Mouse (Mus musculus) stomach, embryonic 15.5 days (tissue): ENCODE data around the gene Dcaf12l1. TPM values are rescaled to one million over a fixed set of nuclear protein-coding genes. Genes with fewer than 3 reads are reported as not detected.
"Not testable (repeated sequence)": the region's sequence is repeated elsewhere in the genome, so short reads cannot be mapped to it uniquely, and the experiment has no call there.

Experiments used
- ATAC-seq: fragments of 200-750 bp; cut with Nextera tagmentation; 2 replicates; pipeline ENCODE4 v1.8.0; 2017; ENCODE audit warnings: low read depth, moderate number of reproducible peaks, moderate TSS enrichment; ENCODE audit not compliant: insufficient read depth, low FRiP score
- H3K27ac ChIP-seq: fragments of 300-500 bp; sonication (generic); 2 replicates; pipeline ENCODE4 v1.5.1; 2015; ENCODE audit warnings: mild to moderate bottlenecking, inconsistent platforms
- H3K27me3 ChIP-seq: fragments of 300-500 bp; sonication (generic); replicated peaks from 2 replicates; pipeline ENCODE4 v1.6.1; 2015; ENCODE audit warnings: inconsistent platforms
- H3K36me3 ChIP-seq: fragments of 300-500 bp; sonication (generic); 2 replicates; pipeline ENCODE4 v1.6.1; 2015; ENCODE audit warnings: inconsistent platforms
- H3K4me1 ChIP-seq: fragments of 300-500 bp; sonication (generic); 2 replicates; pipeline ENCODE4 v1.6.1; 2015; ENCODE audit warnings: inconsistent platforms
- H3K4me2 ChIP-seq: fragments of 300-500 bp; sonication (generic); 2 replicates; pipeline ENCODE4 v1.6.1; 2015; ENCODE audit warnings: mild to moderate bottlenecking, inconsistent platforms
- H3K4me3 ChIP-seq: fragments of 300-500 bp; sonication (generic); replicated peaks from 2 replicates; pipeline ENCODE4 v1.5.1; 2015; ENCODE audit warnings: inconsistent platforms
- H3K9ac ChIP-seq: fragments of 300-500 bp; sonication (generic); 2 replicates; pipeline ENCODE4 v1.6.1; 2015; ENCODE audit warnings: inconsistent platforms
- H3K9me3 ChIP-seq: fragments of 300-500 bp; sonication (generic); 2 replicates; pipeline ENCODE4 v1.6.1; 2016; ENCODE audit warnings: inconsistent platforms
- WGBS: fragments of 180-500 bp; shearing (Covaris S2); methylation state at CpG from one replicate; pipeline ENCODE4 v1.1.7; 2015; 5-methylcytosine and 5-hydroxymethylcytosine counted together
- polyA plus RNA-seq: library from polyadenylated mRNA; unstranded; fragments of >200 nt; fragmentation: Nextera tagmentation; extraction: Ambion mirVana; gene quantifications from 2 replicates; pipeline ENCODE4 v1.2.1, GENCODE M21; 2015

Gene Dcaf12l1
- polyA plus RNA-seq = 8.6 TPM in 2 replicates

GRCm38 (mm10) chrX:44789761-44790411 lies at the start of gene Dcaf12l1:
TSS of gene Dcaf12l1 (minus strand) at chrX:44790197.
- H3K27ac ChIP-seq = no peak within 1 kb of the TSS
- H3K4me1 ChIP-seq = no peaks in the 10 kb centered on the region
- peak within 1 kb of the TSS; percentile 29; the same call in 1 of the 2 replicates for H3K9ac ChIP-seq
- peak; percentile 85 for ATAC-seq
- H3K9me3 ChIP-seq = no peaks in the 10 kb centered on the region
- peak within 1 kb of the TSS; percentile 76 for H3K4me2 ChIP-seq
- H3K27me3 ChIP-seq = no peaks in the 10 kb centered on the region
- WGBS = 21% methylated on average over 47 of the region's 47 CpGs
- peak within 1 kb of the TSS; percentile 48 for H3K4me3 ChIP-seq
- no peaks in the 10 kb centered on the region for H3K36me3 ChIP-seq

DNA sequence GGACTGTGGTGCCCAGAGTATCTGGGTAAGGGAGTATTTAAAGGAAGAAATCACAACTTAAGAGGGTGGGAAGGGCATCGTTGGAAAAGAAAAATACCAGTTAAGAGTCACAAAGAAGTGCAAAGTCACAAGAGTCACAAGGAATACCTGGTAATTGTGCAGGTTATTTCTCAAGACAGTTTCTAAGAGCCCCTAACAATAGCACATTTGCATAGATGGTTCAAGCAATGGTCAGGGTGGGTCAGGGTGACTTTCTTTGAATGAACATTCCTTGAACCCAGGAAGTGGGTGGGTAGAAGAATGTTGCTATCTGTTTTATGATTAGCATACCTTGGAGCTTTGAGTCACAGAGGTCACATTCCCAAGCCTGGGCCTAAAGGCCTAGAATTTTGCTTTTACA lies 19.4 kb upstream of the Dcaf12l1 start:
- H3K9ac ChIP-seq, H3K27me3 ChIP-seq, H3K4me2 ChIP-seq, ATAC-seq, H3K36me3 ChIP-seq, H3K4me1 ChIP-seq, H3K27ac ChIP-seq, H3K9me3 ChIP-seq, H3K4me3 ChIP-seq: not testable (repeated sequence)
- WGBS = 55% methylated on average over 1 of the region's 1 CpGs

DNA sequence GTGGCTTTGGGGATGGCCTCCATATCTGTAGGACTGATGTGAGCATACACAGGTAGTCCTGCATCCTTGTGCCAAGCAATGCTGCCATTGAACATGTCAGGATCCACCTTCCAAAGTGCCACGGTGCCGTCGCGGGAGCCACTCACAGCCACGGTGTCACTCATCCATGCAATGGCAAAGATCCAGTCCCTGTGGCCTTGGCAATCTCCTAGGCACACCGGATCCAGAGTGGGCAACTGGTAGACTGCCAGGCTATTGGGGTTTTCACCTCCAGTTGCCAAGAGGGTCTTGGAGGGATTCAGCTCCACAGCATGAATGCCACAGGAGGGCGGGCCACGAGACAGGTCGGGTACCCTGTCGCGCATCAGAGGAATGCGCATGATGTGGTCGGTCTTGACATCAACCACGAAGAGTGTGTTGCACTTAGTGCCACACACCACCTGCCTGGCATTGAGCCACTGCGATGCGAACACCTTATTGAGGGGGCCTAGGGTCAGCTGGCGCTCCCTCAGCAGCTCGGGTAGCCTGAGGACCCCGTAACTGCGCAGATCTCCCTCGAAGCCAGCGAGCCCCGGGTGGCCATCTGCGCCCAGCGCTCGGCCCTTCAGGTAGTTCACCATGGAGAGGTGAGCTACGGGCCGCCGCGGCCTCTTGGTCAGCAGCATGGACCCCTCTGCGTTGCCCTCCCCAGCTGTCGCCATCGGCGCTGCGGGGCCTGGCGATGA lies 799 bp downstream of the Dcaf12l1 start:
- Histone ChIP-seq H3K4me3 (peak overlapping the region; percentile 48), H3K36me3 (no peaks in the 10 kb centered on the region), H3K27ac (no peak overlapping the region), H3K4me1 (no peaks in the 10 kb centered on the region), H3K4me2 (peak overlapping the region; percentile 76), H3K9me3 (no peaks in the 10 kb centered on the region), H3K9ac (peak overlapping the region; percentile 29; the same call in 1 of the 2 replicates), H3K27me3 (no peaks in the 10 kb centered on the region)
- ATAC-seq = no peak; the same call in 1 of the 2 replicates
- 40% methylated on average over 36 of the region's 36 CpGs for WGBS
